Mouse (Mus musculus) erythroblast, embryonic 14.5 days (primary cell): ENCODE data around the gene Spns2.

Experiments
- GATA1 ChIP-seq: IDR thresholded peaks from 2 replicates; pipeline ENCODE4 v1.6.1; 2012; ENCODE audit warnings: low read length, inconsistent platforms, mixed read lengths
- TAL1 ChIP-seq: IDR thresholded peaks from 3 replicates; pipeline ENCODE4 v1.6.1; 2012; ENCODE audit warnings: low read length, inconsistent platforms, mixed read lengths

DNA sequence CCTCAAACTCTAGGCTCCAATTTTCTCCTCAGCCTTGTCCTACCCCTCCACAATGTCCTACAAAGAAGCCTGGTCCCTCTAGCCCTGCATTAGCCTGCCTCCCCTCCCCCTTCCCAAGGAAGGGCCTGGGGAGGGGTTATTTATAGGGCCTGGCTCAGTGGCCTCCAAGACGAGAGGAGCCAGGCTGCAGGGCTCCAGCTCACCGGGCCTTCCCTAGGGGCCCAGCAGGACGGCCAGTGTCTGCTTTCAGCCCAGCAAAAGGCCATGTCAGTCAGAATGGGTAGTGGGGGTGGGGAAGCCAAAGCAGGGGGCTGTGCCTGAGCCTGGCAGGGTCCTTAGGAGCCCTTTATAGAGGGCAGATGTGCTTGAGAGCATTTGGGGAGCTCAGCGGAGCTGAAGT, 72.3 kb downstream of the Spns2 start:
- TF ChIP-seq TAL1, result no peak
- TF ChIP-seq GATA1, result no peak
